Mouse (Mus musculus) liver, adult 2 months (tissue): ENCODE data around the gene Rdm1. TPM values are rescaled to one million over a fixed set of nuclear protein-coding genes. Genes with fewer than 3 reads are reported as not detected.

ENCODE experiments used
- DNase-seq: peaks from one replicate; pipeline ENCODE4 v3.0.0-alpha.2; 2011; ENCODE audit warnings: low read depth, low spot score; ENCODE audit errors: extremely low read depth
- H3K27ac ChIP-seq: fragments of 200-500 bp; replicated peaks from 2 replicates; pipeline ENCODE4 v1.5.1; 2012; ENCODE audit warnings: low read depth, mild to moderate bottlenecking, control low read depth, inconsistent platforms, low read length; ENCODE audit not compliant: insufficient read depth
- H3K27me3 ChIP-seq: fragments of 200-500 bp; 2 replicates; pipeline ENCODE4 v1.6.1; 2012; ENCODE audit warnings: mild to moderate bottlenecking, moderate library complexity, low read length, inconsistent platforms; ENCODE audit not compliant: control insufficient read depth, insufficient read depth
- H3K36me3 ChIP-seq: fragments of 200-500 bp; 2 replicates; pipeline ENCODE4 v1.6.1; 2012; ENCODE audit warnings: low read length, inconsistent platforms; ENCODE audit not compliant: control insufficient read depth, insufficient read depth
- H3K4me1 ChIP-seq: fragments of 200-500 bp; 2 replicates; pipeline ENCODE4 v1.6.1; 2011; ENCODE audit warnings: low read length; ENCODE audit not compliant: control insufficient read depth, insufficient read depth
- H3K4me3 ChIP-seq: fragments of 200-500 bp; 2 replicates; pipeline ENCODE4 v1.5.1; 2011; ENCODE audit warnings: low read depth, mild to moderate bottlenecking, control low read depth, low read length, moderate library complexity; ENCODE audit not compliant: insufficient read depth
- H3K79me2 ChIP-seq: fragments of 200-500 bp; 2 replicates; pipeline ENCODE4 v1.6.1; 2012; ENCODE audit warnings: inconsistent platforms, mild to moderate bottlenecking, low read length, moderate library complexity; ENCODE audit not compliant: control insufficient read depth, insufficient read depth
- H3K9ac ChIP-seq: fragments of 200-500 bp; 2 replicates; pipeline ENCODE4 v1.6.1; 2012; ENCODE audit warnings: low read depth, mild to moderate bottlenecking, control low read depth, inconsistent platforms, low read length
- CTCF ChIP-seq: fragments of 200-500 bp; IDR thresholded peaks from 2 replicates; pipeline ENCODE4 v1.5.1; 2011; ENCODE audit warnings: low read depth, low read length, control low read depth
- POLR2A ChIP-seq: fragments of 200-500 bp; IDR thresholded peaks from 2 replicates; pipeline ENCODE4 v1.6.1; 2011; ENCODE audit warnings: low read length, control low read depth; ENCODE audit not compliant: insufficient read depth; ENCODE audit errors: extremely low read depth
- WGBS: fragments of 180-500 bp; shearing (Covaris S2); methylation state at CpG from one replicate; pipeline ENCODE4 v1.1.7; 2018; 5-methylcytosine and 5-hydroxymethylcytosine counted together
- polyA plus RNA-seq: library from polyadenylated mRNA; depleted of rRNA; stranded (reverse); fragments of >200 nt; gene quantifications from 2 replicates; pipeline ENCODE4 v1.2.3, GENCODE M21; 2012; rRNA removed
- total RNA-seq: library from RNA; depleted of rRNA; stranded (reverse); fragments of >200 nt; gene quantifications from 2 replicates; pipeline ENCODE4 v1.2.3, GENCODE M21; 2014; rRNA removed

The Rdm1 gene
- total and polyA plus RNA-seq, 2 experiments = 12.4 to 12.9 TPM

- Histone ChIP-seq H3K27ac (no peak overlapping the region), H3K36me3 (no peaks in the 10 kb centered on the region), H3K27me3 (no peaks in the 10 kb centered on the region), H3K9ac (no peak overlapping the region), H3K4me1 (peaks cover 15% of the 10 kb centered on the region), H3K79me2 (no peaks in the 10 kb centered on the region; the same call in 1 of the 2 replicates), H3K4me3 (no peak overlapping the region)
- WGBS = 84% methylated on average over 5 of the region's 5 CpGs
- no peak for TF ChIP-seq CTCF
- TF ChIP-seq POLR2A = no peak
- no peak for DNase-seq
Observed at GRCm38 (mm10) chr11:101678770-101679169, 51.8 kb downstream of the Rdm1 start.

GRCm38 (mm10) chr11:101679907-101680306 lies 52.9 kb downstream of the Rdm1 start:
- Histone ChIP-seq H3K36me3 (no peaks in the 10 kb centered on the region), H3K79me2 (no peaks in the 10 kb centered on the region; the same call in 1 of the 2 replicates), H3K4me1 (peaks cover 23% of the 10 kb centered on the region), H3K27ac (no peak overlapping the region), H3K27me3 (no peaks in the 10 kb centered on the region), H3K9ac (no peak overlapping the region), H3K4me3 (no peak overlapping the region)
- WGBS = 63% methylated on average over 7 of the region's 7 CpGs
- TF ChIP-seq CTCF (no peak), POLR2A (no peak)
- DNase-seq = no peak

- Histone ChIP-seq H3K27ac (no peak overlapping the region), H3K79me2 (no peaks in the 10 kb centered on the region; the same call in 1 of the 2 replicates), H3K4me3 (no peak overlapping the region), H3K4me1 (peaks cover 16% of the 10 kb centered on the region), H3K36me3 (no peaks in the 10 kb centered on the region), H3K9ac (no peak overlapping the region), H3K27me3 (no peaks in the 10 kb centered on the region)
- no peak for DNase-seq
- 85% methylated on average over 3 of the region's 3 CpGs for WGBS
- TF ChIP-seq POLR2A = no peak
- no peak for TF ChIP-seq CTCF
Observed at GRCm38 (mm10) chr11:101680634-101681325, 53.8 kb downstream of the Rdm1 start.

DNA sequence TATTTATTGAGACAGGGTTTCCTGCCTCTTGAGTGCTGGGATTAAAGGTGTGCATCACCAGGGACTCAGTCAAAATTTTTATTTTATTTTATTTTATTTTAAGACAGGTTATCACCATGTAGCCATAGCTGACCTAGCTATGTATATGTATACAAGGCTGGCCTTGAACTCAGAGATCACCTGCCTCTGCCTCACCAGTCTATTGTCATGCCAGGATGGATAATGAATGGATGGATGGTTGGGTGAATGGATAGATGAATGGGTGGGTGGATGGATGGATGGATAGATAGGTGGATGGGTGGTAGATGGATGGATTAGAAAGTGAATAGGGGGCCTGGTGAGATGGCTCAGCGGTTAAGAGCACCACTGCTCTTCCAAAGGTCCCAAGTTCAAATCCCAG lies 55.0 kb downstream of the Rdm1 start:
- DNase-seq = no peak
- Histone ChIP-seq H3K4me1 (peaks cover 16% of the 10 kb centered on the region), H3K9ac (no peak overlapping the region), H3K79me2 (no peaks in the 10 kb centered on the region; the same call in 1 of the 2 replicates), H3K36me3 (no peaks in the 10 kb centered on the region), H3K27me3 (no peaks in the 10 kb centered on the region), H3K27ac (no peak overlapping the region), H3K4me3 (no peak overlapping the region)
- no peak for TF ChIP-seq CTCF
- 78% methylated on average over 1 of the region's 1 CpGs for WGBS

GRCm38 (mm10) chr11:101682410-101682960 lies 55.5 kb downstream of the Rdm1 start:
- H3K4me3 ChIP-seq = peak overlapping the region; percentile 64

More at GRCm38 (mm10) chr11:101682410-101682960, 55.5 kb downstream of the Rdm1 start:
- peak overlapping the region; percentile 88 for H3K9ac ChIP-seq
- no peaks in the 10 kb centered on the region for H3K36me3 ChIP-seq
- WGBS = 25% methylated on average over 7 of the region's 7 CpGs
- no peak for TF ChIP-seq CTCF
- TF ChIP-seq POLR2A = no peak
- H3K27me3 ChIP-seq = no peaks in the 10 kb centered on the region
- H3K4me1 ChIP-seq = peaks cover 16% of the 10 kb centered on the region
- H3K27ac ChIP-seq = peak overlapping the region; percentile 96
- H3K79me2 ChIP-seq = no peaks in the 10 kb centered on the region; the same call in 1 of the 2 replicates
- DNase-seq = peak; percentile 95

Other genes starting within 250 kb of the Rdm1 start
- gene Aarsd1, start 209.6 kb upstream of the Rdm1 start, total RNA-seq = 21.3 and 22.2 TPM in 2 replicates
- 18.6 and 19.8 TPM in 2 replicates for gene Aarsd1, start 209.6 kb upstream of the Rdm1 start, polyA plus RNA-seq
- 0.20 and 0.65 TPM in 2 replicates for gene Gm27029, start 202.4 kb upstream of the Rdm1 start, total RNA-seq
- 0.10 and 0.37 TPM in 2 replicates for gene Gm27029, start 202.4 kb upstream of the Rdm1 start, polyA plus RNA-seq
- 2.8 and 3.1 TPM in 2 replicates for gene Rundc1, start 202.1 kb upstream of the Rdm1 start, total RNA-seq
- 8.6 and 8.9 TPM in 2 replicates for gene Rundc1, start 202.1 kb upstream of the Rdm1 start, polyA plus RNA-seq
- 0.27 and 0.46 TPM in 2 replicates for gene Ptges3l, start 201.9 kb upstream of the Rdm1 start, total RNA-seq
- 0.93 and 1.1 TPM in 2 replicates for gene Ptges3l, start 201.9 kb upstream of the Rdm1 start, polyA plus RNA-seq
- gene Rpl27, start 184.9 kb upstream of the Rdm1 start, total RNA-seq = 236 and 259 TPM in 2 replicates
- gene Rpl27, start 184.9 kb upstream of the Rdm1 start, polyA plus RNA-seq = 193 and 230 TPM in 2 replicates
- gene Ifi35, start 178.8 kb upstream of the Rdm1 start, total RNA-seq = 24.6 and 37.1 TPM in 2 replicates
- 33.8 and 43.6 TPM in 2 replicates for gene Ifi35, start 178.8 kb upstream of the Rdm1 start, polyA plus RNA-seq
- gene Rnd2, start 162.2 kb upstream of the Rdm1 start, total RNA-seq = 5.5 and 8.0 TPM in 2 replicates
- 18.9 and 22.3 TPM in 2 replicates for gene Rnd2, start 162.2 kb upstream of the Rdm1 start, polyA plus RNA-seq
- 11.0 and 11.2 TPM in 2 replicates for gene Vat1, start 161.0 kb upstream of the Rdm1 start, total RNA-seq
- 30.4 and 33.4 TPM in 2 replicates for gene Vat1, start 161.0 kb upstream of the Rdm1 start, polyA plus RNA-seq
- 3.3 and 4.2 TPM in 2 replicates for gene Brca1, start 75.2 kb upstream of the Rdm1 start, total RNA-seq
- 0.18 and 0.22 TPM in 2 replicates for gene Brca1, start 75.2 kb upstream of the Rdm1 start, polyA plus RNA-seq
- 211 and 222 TPM in 2 replicates for gene Nbr1, start 75.0 kb upstream of the Rdm1 start, total RNA-seq
- gene Nbr1, start 75.0 kb upstream of the Rdm1 start, polyA plus RNA-seq = 114 and 141 TPM in 2 replicates
- 6.4 and 7.7 TPM in 2 replicates for gene Tmem106a, start 45.0 kb upstream of the Rdm1 start, total RNA-seq
- gene Tmem106a, start 45.0 kb upstream of the Rdm1 start, polyA plus RNA-seq = 15.2 and 23.1 TPM in 2 replicates
- not detected in 2 replicates for gene Gm11634, start 27.9 kb upstream of the Rdm1 start, total RNA-seq
- not detected in 2 replicates for gene Gm11634, start 27.9 kb upstream of the Rdm1 start, polyA plus RNA-seq
- 55.4 and 87.9 TPM in 2 replicates for gene Arl4d, start 38.3 kb downstream of the Rdm1 start, total RNA-seq
- gene Arl4d, start 38.3 kb downstream of the Rdm1 start, polyA plus RNA-seq = 21.0 and 22.4 TPM in 2 replicates
- 7.7 and 10.5 TPM in 2 replicates for gene Dhx8, start 105.7 kb downstream of the Rdm1 start, total RNA-seq
- gene Dhx8, start 105.7 kb downstream of the Rdm1 start, polyA plus RNA-seq = 4.7 and 5.5 TPM in 2 replicates
- 0.18 TPM in 1 of 2 replicates, not detected in the other for gene Etv4, start 158.2 kb downstream of the Rdm1 start, total RNA-seq
- gene Etv4, start 158.2 kb downstream of the Rdm1 start, polyA plus RNA-seq = 0.05 and 0.17 TPM in 2 replicates